Mouse (Mus musculus) E14TG2a.4 (cell line): ENCODE measurements around the gene Clec11a.

Experiments
- H3K27me3 ChIP-seq: 2 replicates; pipeline ENCODE4 v1.6.1; 2014; ENCODE audit warnings: low read length, control low read depth; ENCODE audit not compliant: insufficient read depth
- H3K36me3 ChIP-seq: 2 replicates; pipeline ENCODE4 v1.6.1; 2014; ENCODE audit warnings: low read length, control low read depth; ENCODE audit not compliant: insufficient read depth
- H3K4me1 ChIP-seq: replicated peaks from 2 replicates; pipeline ENCODE4 v1.6.1; 2014; ENCODE audit warnings: low read depth, low read length, control low read depth
- H3K4me3 ChIP-seq: replicated peaks from 2 replicates; pipeline ENCODE4 v1.5.1; 2014; ENCODE audit warnings: mild to moderate bottlenecking, low read length
- H3K9me3 ChIP-seq: 2 replicates; pipeline ENCODE4 v1.6.1; 2014; ENCODE audit warnings: low read length, control low read depth
- CTCF ChIP-seq: conservative IDR thresholded peaks from 2 replicates; pipeline ENCODE4 v1.5.1; 2014; ENCODE audit warnings: low read length
- NANOG ChIP-seq: IDR thresholded peaks from 2 replicates; pipeline ENCODE4 v1.6.1; 2014; ENCODE audit warnings: borderline replicate concordance, low read length, mixed read lengths
- POU5F1 ChIP-seq: IDR thresholded peaks from 2 replicates; pipeline ENCODE4 v1.6.1; 2014; ENCODE audit warnings: low read length, borderline replicate concordance

Gene Clec11a

DNA sequence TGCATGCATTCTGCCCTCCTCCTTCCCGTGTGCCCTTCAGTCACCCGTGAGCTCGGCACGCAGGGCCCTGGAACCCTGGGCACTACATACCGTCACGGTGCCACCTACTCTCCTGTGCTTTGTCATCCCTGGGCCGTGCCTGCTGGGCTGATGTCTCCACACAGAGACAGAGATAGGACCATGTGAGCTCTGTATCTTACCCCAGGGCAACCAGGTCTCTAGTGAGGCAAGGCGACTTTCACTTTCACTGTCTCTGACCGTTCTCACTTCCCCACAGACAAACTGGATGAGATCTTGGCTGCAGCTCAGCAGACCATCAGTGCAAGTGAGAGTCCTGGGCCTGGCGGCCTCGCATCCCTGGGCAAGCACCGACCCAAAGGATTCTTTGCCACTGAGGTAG is 37.9 kb upstream of the Clec11a start:
- Histone ChIP-seq H3K4me1 (peaks cover 51% of the 10 kb centered on the region), H3K36me3 (peaks cover 15% of the 10 kb centered on the region), H3K27me3 (peaks cover 18% of the 10 kb centered on the region), H3K4me3 (peak overlapping the region; percentile 62), H3K9me3 (no peaks in the 10 kb centered on the region)
- TF ChIP-seq CTCF (no peak), NANOG (no peak), POU5F1 (no peak)

- H3K4me1 ChIP-seq = peaks cover 41% of the 10 kb centered on the region
- peaks cover 29% of the 10 kb centered on the region for H3K27me3 ChIP-seq
- peaks cover 15% of the 10 kb centered on the region for H3K36me3 ChIP-seq
- peak overlapping the region; percentile 62 for H3K4me3 ChIP-seq
- TF ChIP-seq CTCF = no peak
- H3K9me3 ChIP-seq = no peaks in the 10 kb centered on the region
These were observed 36.8 kb upstream of the Clec11a start for GRCm38 (mm10) chr7:44343459-44344015.

DNA sequence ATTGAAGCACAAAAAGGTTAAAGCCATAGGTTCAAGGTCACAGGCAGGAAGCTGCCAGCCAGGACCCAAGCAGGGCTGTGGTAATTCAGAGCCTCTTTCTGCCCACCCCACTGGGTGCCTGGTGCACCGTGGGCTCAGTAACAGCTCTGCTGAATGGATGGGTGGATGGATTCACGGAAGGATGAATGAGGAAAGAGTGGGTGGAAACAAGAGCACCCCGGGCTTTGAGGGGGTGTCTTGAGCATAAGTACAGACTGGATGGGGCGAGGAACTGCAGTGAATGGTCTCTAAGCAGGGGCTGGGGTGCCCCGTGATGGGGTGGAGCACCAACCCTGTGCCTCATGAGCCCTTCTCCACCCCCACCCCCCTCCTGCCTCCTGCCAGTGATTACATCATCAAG is 35.0 kb upstream of the Clec11a start:
- H3K4me3 ChIP-seq = peak overlapping the region; percentile 48; the same call in 1 of the 2 replicates
- H3K36me3 ChIP-seq = peaks cover 15% of the 10 kb centered on the region
- no peak for TF ChIP-seq CTCF
- TF ChIP-seq POU5F1 = no peak
- TF ChIP-seq NANOG = no peak
- H3K27me3 ChIP-seq = peaks cover 48% of the 10 kb centered on the region
- H3K4me1 ChIP-seq = peaks cover 50% of the 10 kb centered on the region
- H3K9me3 ChIP-seq = no peaks in the 10 kb centered on the region

- H3K36me3 ChIP-seq = peaks cover 9% of the 10 kb centered on the region
- H3K27me3 ChIP-seq = peaks cover 54% of the 10 kb centered on the region
- no peak overlapping the region for H3K4me3 ChIP-seq
- no peaks in the 10 kb centered on the region for H3K9me3 ChIP-seq
- no peak for TF ChIP-seq POU5F1
- no peak for TF ChIP-seq NANOG
- TF ChIP-seq CTCF = no peak
- H3K4me1 ChIP-seq = peaks cover 56% of the 10 kb centered on the region
These were observed 34.4 kb upstream of the Clec11a start for GRCm38 (mm10) chr7:44341119-44341518.

DNA sequence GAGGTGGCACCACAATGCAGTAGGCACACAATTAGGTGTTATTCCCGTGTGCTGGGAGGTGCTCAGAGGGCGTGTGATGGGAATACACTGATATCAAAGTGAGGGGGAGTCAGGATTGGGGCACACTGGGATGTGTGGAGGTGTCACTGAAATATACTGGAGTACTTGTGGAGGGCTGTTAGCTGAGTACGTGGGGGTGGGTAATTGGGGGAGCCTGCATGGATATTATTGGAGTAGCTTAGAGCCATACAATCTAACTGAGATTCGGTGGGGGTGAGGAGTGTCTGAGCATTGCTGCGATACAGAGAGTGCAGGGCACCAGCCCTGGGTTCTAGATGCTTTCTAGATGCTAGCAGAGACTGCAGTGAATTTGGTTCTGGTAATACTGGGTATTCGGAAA is 33.5 kb upstream of the Clec11a start:
- no peak for TF ChIP-seq POU5F1
- H3K4me1 ChIP-seq = peaks cover 59% of the 10 kb centered on the region

DNA sequence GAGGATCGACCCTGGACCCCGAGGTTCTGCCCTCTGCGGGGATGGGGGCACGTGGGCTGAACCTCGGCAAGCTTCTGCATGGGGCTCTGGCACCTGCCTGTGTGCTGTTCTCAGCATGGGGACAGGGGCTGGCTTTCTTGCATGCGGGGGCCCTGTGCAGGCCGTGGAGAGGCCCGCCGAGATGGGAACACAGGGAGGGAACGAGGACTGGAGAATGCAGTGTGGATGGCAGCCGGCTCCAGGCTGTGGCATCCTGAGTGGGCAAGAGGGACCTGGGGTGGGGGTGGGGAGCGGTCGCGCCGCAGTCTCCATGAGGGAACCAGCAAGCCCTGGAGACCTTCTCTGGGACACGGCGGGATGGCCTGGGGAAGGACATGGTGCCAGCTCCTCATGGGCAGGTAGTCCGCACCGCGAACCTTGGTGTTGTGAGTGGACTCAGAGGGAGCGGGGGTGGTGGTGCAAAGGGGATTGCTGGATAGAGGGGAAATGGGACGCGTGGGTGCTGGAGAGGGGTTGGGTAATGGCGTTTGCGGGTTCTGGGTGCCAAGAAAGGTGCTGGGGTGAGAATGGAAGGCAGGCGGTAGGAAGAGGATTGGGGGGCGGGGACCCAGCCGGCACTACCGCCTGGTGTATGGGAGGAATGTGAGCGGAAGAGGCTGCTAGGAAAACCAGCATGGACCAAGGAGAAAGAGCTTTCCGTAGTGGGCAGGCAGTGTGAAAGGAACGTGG is 30.6 kb upstream of the Clec11a start:
- Histone ChIP-seq H3K4me1 (peaks cover 49% of the 10 kb centered on the region), H3K4me3 (peak overlapping the region; percentile 75), H3K36me3 (no peaks in the 10 kb centered on the region), H3K9me3 (no peaks in the 10 kb centered on the region), H3K27me3 (peaks cover 87% of the 10 kb centered on the region)
- TF ChIP-seq CTCF (no peak), POU5F1 (no peak), NANOG (no peak)

More for the DNA sequence above, 33.5 kb upstream of the Clec11a start:
- peaks cover 58% of the 10 kb centered on the region for H3K27me3 ChIP-seq
- H3K4me3 ChIP-seq = no peak overlapping the region
- peaks cover under 1% of the 10 kb centered on the region; the same call in 1 of the 2 replicates for H3K36me3 ChIP-seq
- H3K9me3 ChIP-seq = no peaks in the 10 kb centered on the region

DNA sequence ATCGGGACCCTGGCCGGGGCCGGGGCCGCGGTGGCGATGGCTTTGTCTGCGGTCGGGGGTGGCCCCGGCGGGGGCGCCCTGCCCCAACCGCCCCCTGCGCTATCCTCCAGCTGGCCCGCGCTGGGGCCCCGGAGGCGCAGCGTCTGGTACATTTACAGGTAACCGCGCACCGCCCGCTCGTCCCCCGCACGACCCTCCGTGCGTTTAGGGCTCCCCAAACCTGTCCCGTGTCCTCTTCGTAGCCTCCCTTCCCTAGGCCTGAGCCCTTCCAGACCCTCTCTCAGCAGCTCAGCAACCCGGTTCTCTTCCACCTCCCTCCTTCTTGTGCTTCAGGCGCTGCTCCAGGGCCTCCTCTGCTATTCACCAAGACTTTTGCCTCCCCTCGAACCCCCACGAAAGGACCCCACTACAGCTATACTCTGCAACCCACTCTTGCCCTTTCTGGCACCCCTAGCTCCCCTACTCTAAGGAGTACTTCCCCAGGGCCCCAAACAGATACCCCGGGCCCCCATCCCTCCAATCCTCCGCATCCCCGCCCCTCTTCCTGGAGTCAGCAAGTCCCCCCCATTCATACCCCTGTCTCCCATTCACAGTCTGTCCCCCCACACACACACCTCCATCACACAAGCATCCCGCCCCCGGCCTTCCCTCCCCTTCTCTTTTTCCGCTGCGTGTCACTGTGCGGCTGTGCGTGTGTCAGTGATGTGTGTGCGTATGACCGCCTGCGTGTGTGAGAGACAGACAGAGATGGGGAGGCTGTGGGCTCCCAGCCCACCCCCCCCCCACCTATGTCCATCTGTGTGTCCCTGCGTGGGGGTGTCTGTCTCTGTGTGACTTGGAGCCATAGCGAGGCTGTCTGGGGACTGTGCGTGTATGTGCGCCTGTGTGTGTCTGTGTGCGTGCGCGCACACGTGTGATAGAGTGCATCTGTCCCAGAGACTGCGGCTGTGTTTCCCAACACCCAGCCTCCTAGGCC is 29.6 kb upstream of the Clec11a start:
- TF ChIP-seq CTCF (no peak), NANOG (no peak)
- Histone ChIP-seq H3K4me3 (peak overlapping the region; percentile 75), H3K36me3 (no peaks in the 10 kb centered on the region), H3K4me1 (peaks cover 40% of the 10 kb centered on the region), H3K9me3 (no peaks in the 10 kb centered on the region), H3K27me3 (peaks cover 91% of the 10 kb centered on the region)

DNA sequence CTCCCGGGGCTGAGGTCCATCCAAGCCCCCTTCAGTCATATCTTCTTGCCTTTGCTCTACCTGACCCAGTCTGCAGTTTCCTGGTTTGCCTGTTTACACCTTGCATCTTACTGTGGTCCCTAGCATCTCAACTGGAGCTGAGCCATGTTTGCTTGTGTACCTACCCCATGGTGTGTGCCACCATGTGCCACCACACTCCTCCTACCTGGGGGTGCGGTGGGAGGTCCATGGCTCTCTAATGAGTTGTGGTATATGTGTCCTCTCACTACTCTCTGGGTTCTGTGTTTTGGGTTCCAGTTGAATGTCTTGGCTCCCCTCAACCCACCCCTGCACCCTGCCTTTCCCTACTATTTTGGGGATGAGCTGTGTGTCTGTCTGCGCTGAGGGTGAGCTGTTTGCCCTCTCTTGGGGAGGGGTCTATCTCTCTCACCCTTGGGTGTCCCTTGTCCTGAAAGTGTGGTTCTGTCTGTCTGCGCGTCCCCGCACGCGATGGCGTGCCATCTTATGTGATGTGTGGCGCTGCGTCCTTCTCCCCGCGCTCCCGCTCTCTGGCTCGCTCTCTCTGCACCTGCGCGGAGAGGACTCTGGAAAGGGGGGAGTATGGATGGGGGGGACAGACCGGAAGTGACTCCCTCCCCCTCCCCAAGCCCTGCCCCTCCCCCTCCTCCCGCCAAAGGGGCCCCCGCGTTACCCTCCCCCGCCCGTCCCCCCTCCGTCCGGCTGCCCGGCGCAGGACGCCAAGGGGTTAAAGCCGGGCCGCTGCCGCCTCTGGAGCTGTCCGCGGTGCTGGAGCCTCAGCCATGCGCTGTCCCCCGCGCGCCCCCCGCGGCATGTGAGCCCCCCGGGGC is 28.6 kb upstream of the Clec11a start:
- H3K36me3 ChIP-seq = no peaks in the 10 kb centered on the region
- H3K4me3 ChIP-seq = peak overlapping the region; percentile 75
- peaks cover 90% of the 10 kb centered on the region for H3K27me3 ChIP-seq
- TF ChIP-seq CTCF (no peak), NANOG (no peak)
- peaks cover 38% of the 10 kb centered on the region for H3K4me1 ChIP-seq
- H3K9me3 ChIP-seq = no peaks in the 10 kb centered on the region
